Mouse (Mus musculus) cerebellum, postnatal 10 days (tissue): ENCODE results near the gene Osbpl7.

Source experiments
- DNase-seq, 2 experiments: peaks; one replicate each; pipeline ENCODE4 v3.0.0; 2021; ENCODE audit warnings: mixed read lengths in 2 of 2

Gene Osbpl7

DNA sequence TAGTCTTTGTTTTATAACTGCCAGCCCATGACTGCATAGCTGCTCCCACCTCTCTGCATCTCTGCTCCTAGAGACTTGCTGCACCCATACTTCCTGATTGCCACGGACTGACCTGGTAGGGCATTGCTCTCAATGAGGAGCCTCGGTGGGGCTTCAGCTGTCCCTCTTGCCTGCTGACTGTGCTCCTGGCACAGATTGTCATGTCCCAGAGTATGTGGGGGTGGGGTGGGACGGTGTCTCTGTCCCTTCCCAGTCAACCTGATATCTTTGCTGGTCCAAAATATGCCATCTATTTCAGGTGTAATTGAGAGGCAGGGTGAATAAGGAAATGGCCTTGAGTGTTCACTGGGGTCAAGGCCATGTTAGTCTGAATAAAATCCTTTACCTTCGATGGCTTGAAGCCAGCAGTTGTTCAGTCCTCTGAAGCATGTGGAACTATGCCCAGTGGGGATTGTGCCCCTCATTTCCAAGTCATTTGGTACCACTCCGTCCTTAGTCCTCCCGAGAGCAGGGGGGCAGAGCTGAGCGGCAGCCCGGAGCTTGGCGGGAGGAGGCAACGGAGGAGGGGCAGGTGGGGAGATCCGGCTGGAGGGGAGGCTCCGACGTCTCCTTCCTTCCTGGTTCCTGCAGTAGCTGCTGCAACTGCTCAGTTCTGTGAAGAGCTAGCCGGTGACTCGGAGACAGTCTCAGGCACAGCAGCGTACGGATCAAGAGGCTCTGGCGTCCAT, at the start of gene Osbpl7:
Osbpl7 (plus strand) TSS at position 413 of the 728 bp plus-strand sequence.
- DNase-seq, result peak; percentile 89 to 91

GRCm38 (mm10) chr11:97003170-97003569, 47.3 kb upstream of the Osbpl7 start:
- no peak for DNase-seq

DNA sequence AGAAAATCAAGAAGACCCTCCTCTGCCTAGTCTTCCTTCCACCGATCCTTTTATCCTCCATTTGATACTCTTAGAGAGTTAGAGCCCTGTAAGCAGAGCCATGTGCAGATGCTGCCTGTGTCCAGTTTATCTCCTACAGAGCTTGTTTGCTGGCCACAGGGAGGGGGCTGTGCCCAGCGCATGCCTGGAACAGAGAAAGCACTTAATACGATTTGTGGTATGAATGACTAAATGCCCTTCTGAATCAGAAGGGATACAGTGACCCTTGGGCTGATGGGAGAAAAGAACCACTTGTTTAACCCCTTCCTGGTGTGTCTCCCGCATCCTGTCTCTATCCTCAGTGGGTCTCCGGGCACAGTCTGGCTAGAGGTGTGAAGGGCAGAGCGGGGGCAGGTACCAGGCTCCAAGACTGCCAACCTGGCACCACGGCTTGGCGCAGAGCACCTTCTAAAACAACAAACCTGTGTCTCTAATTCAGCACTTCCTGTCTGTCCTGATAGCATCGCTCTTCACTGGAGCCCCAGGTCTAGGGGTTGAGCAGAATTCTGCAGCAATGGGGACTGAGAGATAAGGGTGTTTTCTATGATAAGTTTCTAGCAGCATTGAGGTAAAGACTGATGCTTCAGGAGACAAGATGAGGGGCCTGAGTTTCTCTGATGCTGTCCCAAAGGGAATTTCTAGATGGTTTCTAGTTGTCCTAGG, 43.2 kb upstream of the Osbpl7 start:
- no peak for DNase-seq

GRCm38 (mm10) chr11:97009198-97009790, 41.1 kb upstream of the Osbpl7 start:
- no peak for DNase-seq

- DNase-seq, result peak; percentile 48 to 59
These were observed 37.2 kb upstream of the Osbpl7 start, which contains the start of gene Sp6 for GRCm38 (mm10) chr11:97013121-97013670. Sp6 (plus strand) TSS chr11:97013394.

- peak in 1 of 2 experiments; percentile 18 for DNase-seq
These were observed 32.5 kb upstream of the Osbpl7 start for GRCm38 (mm10) chr11:97017696-97018582.

DNA sequence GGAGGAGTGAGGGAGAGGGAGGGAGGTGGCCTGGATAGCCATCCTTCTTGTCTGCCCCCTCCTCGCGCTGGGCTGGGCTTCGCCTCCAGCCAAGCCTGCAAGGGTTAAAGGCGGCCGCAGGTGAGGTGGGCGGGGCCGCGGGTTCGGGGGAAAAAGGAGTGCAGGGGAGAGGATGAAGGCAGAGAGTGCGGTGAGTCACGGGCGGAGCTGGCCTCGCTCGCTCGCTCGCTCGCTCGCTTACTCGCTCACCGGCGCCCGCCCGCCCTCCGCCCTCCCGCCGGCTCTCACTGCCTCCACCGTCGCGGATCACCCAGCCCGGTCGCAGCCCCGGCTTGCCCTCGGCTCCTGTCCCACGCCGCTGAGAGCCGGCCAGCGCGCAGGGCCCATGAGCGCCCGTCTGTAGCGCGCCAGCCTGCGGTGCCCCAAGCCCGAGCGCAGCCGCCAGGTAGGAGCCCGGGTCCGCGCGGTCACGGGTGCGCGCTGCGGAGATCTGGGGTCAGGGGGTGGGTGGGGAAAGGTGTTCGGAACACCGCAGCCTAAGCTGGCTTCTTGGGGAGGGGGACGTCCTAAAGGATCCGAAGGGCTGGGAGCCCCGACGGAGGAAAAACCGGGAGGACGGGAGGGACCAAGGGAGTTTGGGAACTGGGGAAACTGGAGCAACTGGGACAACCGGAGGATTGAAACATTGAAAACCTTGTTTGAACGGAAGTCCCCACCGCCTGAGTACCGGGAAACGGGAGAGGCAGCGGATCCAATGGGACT, 31.7 kb upstream of the Osbpl7 start:
- DNase-seq, result peak in 1 of 2 experiments; percentile 21

DNA sequence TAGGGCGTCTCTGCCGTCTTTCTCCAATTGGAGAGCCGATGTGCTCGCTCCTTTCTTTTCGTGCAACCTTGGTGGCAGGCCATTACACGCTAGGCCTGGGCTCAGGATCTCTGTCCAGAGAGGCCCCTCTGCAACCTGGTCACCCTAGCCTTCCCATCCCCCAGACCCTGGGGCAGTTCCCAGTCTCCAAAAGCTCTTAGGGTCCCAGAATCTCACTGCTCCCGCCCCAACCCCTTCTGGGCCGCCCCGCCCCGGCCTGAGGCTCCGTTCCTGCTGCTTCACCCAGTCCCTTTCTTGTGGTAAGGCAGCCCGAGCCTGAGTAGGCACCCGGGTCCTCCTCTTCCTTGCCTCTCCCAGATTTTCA, 31.1 kb upstream of the Osbpl7 start:
- no peak for DNase-seq

- DNase-seq, result peak in 1 of 2 experiments; percentile 18
These were observed 29.2 kb upstream of the Osbpl7 start for GRCm38 (mm10) chr11:97021121-97021765.

GRCm38 (mm10) chr11:97021873-97022484, 28.4 kb upstream of the Osbpl7 start:
- DNase-seq, result peak; percentile 85 to 89

GRCm38 (mm10) chr11:97024977-97025376, 25.5 kb upstream of the Osbpl7 start:
- no peak for DNase-seq

DNA sequence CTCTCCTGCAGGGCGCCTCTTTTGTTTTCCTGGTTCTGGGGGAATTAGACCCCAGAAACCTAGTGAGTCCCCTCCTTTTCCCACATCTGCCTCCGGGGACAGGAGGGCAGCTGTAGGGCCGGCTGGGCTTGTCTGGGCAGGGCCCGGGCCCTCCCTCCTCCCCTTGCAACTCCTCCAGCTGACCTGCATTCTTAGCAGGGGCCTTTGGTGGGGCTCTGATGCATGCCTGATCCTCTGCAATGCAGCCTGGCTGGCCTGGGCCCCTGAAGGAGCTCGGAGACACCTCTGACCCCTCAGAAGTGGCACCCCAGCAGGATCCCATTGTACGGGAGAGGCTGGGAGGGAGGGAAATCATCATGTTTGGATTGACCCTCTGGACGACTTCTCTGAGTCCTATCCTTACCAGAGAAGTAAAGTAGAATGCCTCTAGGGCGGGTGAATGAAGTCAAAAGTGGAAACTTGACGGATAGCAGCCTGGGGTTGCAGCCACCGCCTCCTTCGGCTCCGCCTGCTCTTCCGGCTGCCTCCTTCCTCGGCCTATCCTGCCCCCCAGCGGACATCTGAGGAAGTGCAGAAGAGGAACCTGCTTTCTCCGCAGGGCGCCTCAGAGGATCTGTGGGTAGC, 24.6 kb upstream of the Osbpl7 start:
- peak; percentile 93 to 95 for DNase-seq

DNA sequence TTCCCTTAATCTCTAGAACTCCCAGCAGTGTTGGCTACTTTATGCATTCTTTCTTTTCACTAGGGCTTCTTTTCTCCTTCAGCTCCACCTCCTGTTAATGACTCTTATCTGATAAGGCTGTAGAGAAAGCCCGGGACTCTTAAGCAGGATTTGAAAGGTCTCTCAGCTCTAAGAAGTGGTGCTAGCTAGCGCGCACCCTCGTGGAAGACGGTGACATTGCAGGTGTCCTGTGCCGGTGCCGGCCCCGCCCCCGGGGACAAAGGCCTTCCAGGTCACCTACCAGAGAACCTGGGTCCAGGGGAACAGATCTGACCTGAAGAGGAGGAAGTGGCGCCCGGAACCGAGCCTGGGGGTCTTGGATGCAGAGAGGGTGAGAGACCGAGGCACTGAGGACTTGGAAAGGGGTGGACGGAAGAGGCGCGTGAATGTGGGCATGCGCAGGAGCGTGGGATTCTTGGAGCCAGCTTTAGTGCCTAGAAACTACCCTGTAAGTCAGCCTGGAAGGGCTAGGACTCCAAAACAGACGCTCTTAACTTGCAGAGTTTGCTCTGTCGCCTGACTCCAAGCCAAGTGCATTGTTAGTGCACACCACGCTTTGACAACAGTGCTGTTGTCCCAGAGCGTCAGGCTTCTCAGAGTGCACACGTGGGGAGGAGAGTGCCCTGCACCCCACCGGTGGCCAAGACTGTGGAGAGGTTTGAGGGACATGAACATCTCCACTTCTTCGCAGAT, 20.6 kb upstream of the Osbpl7 start, which contains the start of gene Scrn2:
Scrn2 (plus strand) TSS at position 253 of the 732 bp plus-strand sequence.
- DNase-seq, result peak; percentile 89 to 92

DNA sequence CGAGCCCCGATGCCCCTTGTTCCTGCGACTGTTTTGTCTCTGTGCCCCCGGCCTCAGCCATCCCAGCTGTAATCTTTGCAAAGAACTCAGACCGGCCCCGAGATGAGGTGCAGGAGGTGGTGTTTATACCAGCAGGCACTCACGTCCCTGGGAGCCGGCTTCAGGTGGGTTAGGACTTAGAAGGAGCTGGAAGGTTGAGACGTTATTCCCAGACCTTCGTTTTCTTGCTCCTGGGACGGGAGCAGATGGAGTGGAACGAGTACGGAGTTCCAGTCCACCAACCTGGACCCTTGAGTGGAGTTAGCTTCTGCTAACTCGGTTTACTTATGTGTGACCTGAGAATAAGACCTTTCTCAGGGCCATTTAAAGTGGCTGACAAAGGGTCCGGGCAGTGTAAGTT, 20.0 kb upstream of the Osbpl7 start:
- no peak for DNase-seq

DNA sequence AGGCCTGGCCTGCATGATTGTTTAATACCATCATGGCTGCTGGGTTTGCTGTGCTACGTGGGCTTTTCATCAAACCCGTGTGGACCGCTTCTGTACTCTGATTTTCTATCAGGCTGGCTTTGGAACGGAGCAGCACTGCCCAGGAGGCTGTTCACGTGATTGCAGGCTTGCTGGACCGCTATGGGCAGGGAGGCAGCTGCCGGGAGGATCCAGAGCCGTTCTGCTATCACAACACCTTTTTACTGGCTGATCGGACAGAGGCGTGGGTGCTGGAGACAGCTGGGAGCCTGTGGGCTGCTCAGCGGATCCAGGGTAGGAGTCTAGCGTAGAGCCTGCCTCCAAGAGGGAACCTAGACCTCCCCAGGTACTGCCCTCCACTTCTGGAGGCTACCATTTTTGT, 18.5 kb upstream of the Osbpl7 start:
- no peak for DNase-seq

DNA sequence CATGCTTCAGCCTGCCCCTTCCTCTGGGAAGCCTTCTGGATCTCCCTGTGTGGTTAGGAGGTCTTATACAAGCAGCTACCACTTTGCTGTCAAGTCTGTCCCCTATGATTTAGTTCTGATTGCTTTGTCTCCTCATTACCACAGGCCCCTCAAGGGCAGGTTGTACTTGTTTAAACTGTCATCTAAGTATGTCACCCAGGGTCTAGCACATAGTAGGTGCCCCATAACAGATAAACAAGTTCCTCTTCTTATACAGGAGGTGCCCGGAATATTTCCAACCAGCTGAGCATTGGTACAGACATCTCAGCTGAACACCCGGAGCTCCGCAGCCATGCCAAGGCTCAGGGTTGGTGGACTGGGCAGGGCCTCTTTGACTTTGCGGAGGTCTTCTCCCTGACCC, 17.9 kb upstream of the Osbpl7 start:
- DNase-seq, result no peak

GRCm38 (mm10) chr11:97033781-97034180, 16.6 kb upstream of the Osbpl7 start:
- no peak for DNase-seq

DNA sequence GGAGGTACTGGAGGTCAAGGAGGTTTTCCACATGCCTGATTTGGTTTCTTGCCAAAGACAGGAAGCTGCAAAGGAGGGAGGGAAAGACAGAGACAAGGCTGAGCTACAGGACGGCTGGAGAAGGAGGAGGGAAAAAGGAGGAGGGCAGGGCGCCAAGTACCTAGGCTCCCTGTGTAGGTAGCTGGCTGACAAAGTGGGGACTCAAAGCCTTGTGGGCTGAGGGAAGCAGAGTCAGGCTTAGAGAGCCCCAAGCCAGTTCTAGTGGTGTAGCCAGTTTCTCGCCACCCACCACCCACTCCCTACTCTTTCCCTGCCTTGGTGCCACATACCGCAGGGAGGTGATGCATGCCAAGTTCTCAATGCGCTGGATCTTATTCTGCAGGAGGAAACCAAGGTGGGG, 14.3 kb upstream of the Osbpl7 start:
- peak; percentile 73 to 75 for DNase-seq

- no peak for DNase-seq
These were observed 11.5 kb upstream of the Osbpl7 start for GRCm38 (mm10) chr11:97038881-97039280.
